Mouse (Mus musculus) cerebellum, postnatal 36 days (tissue): ENCODE measurements at regions not wholly inside any gene's neighbourhood (a gene's known extent, or its start where the extent isn't known, plus 50 kb on each side); places are given as distances from the start of the nearest gene placed in this dataset.

Source experiments
- DNase-seq, 2 experiments: peaks; one replicate each; pipeline ENCODE4 v3.0.0; 2021 to 2022; ENCODE audit warnings: mixed read lengths in 2 of 2

DNA sequence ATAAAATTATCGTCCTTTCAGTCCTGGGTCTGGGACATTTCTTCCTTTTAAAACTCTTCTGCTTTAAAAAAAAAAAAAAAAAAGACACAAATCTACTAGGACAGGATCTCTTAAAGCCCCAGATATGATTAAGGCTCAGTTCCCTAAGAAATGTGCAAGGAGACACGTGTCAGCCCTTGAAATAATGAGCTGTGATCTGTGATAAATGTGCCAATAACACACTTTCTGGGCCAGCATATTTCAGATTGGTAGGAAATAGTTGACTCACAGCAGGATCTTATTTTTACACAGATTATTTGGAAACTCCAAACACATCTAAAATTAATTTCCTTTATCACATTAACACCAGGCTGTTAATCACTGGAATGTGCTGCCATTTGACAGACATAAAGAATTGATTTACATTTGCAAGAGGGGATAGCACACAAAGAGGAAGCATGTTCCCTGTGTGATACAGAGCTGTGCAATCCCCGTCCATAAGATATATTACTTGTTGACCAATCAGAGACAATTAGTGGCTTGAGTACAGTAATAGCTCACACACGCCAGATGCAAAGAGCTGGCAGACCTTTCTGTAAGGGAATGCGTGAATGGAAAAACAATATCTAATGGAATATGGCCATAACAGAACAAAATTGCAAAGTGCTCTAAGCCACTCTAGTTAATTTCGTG is 263.7 kb downstream of the Pax3 start:
- DNase-seq = no peak

DNA sequence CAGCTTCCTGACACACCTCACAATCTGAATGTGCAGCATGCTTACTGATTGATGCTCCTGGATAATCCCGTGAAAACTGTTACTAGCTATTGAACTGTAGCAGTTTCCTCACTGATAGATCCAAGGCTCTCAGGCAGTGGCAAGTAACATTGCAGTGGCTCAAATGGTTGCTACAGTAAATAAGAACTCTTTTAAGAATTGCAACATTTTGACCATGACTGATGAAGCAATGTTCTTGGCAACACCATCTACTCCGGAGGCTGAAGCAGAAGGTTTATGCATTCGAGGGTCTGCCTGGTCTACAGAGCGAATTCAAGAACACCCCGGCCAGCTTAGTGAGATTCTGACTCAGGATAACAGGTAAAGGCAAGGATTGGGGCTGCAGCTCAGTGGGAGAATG is 264.7 kb downstream of the Pax3 start:
- no peak for DNase-seq

DNA sequence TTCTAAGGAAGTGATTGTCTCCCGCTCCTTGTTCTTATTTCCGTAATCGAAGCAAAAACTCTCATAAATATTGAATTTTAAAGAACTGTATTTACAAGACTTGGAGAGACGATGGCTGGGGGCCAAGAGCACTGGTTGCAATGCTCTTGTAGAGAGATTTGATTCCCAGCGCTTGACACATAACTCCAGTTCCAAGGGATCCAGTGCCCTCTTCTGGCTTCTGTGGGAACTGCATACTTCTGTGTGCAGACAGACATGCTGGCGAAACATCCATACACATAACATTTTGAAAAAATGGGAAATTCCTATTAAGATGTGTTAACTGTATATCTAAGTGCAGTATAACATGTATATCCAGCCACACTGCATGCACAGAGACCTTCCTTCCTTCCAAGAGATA is 266.3 kb downstream of the Pax3 start:
- DNase-seq = no peak

DNA sequence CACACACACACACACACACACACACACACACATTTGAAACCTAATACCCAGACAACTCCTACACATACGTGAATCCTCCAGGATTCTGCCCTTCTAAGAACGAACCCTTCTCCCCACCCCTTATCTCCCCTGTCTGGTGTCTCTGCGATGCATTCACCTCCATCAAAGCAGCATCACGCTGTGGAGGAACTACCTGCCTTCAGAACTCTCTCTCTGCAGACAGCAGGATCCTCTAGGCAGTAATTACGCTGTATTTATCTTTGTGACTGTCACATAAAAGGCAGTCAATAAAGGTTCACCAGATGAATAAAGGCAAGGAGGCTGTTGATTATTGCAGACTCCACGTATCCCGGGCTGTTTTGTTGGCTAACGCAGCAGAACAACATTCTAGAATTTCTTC is 267.4 kb downstream of the Pax3 start:
- no peak for DNase-seq

DNA sequence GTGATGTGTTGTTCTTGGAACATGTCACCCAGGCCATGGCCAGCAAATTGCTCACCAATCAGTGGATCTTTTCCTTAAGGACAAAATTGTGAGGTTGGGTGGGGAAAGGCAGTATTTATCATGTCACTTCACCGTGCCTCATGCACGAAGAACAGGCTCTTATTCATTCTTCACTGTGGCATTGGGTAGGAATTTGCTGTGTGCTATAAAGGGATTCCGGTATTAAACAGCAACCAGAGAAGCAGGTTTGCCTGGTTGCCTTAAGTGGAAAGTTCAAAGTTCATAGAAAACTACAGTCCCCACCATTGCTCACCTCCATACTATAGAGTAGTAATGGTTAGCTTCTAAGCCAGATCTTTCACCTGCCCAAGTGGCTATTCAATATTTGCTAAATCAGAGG is 270.8 kb downstream of the Pax3 start:
- no peak for DNase-seq

DNA sequence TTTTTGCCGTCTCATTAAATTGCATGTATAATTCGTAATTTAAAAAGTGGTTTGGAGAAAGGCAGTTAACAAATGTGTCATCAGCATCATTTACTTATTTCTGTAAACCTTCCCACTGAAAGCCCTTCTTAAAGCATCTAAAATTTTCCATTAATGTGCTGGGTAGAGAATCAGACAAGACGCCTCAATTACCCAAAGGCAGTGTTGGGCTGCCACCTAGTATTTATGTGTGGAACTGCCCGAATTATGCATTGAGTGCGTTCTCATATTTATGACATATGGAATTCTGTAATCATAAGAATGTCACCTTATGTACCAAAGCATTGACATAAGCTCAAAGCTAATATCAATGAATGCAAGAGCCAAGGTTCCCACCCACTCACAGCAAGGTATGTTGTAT is 300.7 kb downstream of the Pax3 start:
- peak in 1 of 2 experiments; percentile 6 for DNase-seq

DNA sequence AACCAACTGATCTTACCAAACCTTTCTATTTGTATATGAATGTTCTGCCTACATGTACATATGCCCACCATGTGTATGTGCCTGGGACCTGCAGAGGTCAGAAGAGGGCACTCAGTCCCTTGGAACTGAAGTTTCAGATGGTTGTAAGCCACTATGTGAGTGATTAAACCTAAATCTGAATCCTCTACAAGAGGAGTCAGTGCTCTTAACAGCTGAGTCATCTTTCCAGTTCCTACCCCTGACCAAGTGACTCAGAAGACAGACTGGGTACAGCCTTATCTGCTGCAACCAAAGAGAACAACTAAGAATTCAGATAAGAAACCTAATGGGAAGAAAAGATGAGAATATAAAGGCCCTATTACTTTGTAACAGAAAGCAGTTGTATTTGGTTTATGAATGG is 317.9 kb downstream of the Pax3 start:
- no peak for DNase-seq

DNA sequence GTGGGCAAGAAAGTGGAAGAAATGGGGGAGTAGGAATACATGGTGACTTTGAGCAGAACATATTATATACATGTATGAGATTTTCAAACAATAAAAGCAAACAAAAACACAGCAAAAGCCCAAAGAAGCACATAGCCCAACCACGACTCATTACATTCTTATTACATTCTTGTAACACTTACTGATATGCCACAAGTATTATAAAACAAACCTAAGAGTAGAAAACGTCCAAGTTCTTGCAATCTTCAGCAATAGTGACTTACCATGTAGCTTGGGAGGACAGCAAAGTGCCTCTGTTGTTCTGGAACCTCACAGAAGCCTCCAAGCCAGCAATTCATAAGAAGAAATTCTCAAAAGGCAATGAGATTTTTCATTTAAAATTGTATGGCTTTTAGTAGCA is 326.8 kb downstream of the Pax3 start:
- DNase-seq = no peak

DNA sequence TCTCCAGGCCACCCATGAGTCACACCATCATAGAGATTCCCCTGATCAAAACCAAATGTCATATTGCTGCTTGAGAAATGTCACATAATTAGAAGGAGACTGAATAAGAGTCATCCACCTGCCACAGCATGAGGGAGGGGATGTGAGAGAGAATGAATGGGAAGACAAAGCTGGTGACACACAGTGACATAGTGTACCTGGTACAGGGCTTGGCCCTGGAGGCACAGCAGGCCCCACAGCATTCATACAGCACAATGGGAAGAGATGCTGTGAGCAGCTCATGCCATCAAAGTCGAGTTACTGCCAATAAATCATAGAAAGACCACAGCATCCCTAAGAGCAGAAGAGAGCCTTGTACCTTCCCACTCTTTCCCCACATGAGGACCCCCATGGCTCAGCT is 327.8 kb downstream of the Pax3 start:
- no peak for DNase-seq

DNA sequence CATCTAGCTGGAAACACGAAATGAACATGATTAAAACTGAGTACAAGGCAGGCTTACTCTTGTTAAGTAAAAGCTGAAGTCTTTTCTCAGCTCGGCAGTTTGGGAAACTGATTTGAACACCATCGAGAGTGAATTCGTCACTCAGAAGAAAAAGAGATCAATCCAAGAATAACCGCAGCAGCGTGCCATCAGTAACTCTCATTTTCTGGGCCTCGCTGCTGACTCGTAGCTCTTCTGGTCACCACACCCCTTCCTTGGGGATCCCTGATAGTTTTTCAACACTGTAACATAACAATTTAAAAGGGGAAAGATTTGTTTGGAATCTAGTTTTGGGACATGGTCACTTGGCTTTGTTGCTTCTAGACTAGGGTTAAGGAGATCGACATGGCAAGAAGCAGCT is 337.0 kb downstream of the Pax3 start:
- DNase-seq = no peak

DNA sequence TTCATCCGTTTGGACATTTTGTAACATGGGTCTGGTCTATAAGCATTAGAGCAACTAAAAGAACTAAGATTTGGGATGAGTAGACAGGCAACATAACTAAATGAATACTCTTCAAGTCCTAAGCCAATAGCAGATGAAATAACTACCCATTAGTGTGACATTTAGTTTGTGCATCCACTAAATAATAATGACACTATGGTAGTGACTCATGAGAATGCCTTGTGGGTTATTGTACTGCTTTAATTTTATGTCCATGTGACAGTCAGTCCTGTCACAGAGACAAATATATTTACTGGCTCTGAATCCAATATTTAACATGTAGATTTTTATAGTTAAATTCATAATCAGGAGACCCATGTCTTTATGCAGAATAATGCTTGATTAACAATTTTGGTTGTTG is 339.5 kb upstream of the Epha4 start:
- no peak for DNase-seq

DNA sequence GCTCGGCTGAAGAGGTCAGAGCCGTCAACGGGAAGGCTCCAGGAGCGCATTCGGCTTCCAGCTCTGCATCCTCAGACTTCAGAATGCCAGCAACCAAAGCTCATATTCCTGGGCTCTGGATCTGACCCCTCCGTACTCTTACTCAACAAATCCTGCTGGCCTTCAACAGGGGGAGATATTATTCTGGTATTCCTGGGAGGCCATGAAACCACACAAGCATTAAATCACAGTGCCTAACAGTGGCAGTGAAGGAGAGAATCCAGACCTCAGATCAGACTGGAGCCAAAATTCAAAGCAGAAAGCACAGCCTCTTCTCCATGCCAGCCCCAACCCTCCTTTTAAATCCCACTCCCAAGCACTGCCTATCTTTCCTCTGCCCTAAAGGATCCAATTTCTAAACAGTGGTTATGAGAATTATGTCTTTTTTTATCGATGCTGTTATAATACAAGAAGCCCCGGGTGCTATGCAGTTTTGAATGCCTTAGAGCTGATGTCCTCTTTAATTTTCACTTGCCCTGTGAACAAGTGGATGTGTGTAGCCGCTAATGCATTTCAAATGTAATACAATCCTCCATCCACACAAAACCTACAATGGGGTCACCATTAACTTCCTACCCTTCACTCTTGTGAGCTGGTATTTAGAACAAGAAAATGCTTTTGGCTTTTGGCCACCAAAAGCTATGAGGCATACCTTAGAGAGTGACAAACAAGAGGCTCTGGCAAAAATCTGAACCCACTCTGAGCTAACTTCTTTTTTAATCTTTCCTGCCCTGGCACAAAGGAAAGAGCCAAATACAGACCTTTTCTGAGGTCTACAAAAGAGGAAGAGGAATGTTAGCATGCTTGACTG is 333.1 kb upstream of the Epha4 start:
- DNase-seq = no peak

DNA sequence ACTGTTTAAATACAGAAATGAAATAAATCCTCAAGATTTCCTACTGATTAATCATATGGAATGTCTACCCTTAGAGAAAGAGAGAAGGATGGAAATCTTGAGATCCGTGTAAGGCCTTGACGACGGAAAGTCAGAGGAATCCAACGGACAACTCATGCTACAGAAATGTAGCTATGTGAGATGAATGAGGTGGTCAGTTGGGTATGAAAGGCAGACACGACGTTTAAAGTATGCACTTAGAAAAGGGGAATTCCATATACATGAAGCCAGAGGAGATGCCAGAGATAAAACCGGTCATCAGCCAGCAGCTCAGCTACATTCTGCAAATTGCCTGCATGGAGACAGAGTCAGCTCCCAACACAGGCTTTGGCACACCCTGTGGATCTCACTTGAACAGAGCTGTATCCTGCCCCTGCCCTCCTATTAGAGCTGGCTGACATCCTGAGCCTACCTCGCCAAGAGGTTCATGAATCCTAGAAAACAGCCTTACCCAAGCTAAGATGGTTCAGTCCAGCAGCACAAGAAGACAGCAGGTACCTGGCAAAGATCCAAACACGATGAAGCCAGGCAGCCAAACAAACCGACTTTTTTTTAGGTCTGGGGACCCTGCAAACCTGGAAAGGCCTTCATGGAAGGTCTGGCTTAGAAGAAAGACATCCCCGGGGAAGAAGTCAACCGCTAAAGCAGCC is 331.3 kb upstream of the Epha4 start:
- DNase-seq = peak; percentile 5 to 11

DNA sequence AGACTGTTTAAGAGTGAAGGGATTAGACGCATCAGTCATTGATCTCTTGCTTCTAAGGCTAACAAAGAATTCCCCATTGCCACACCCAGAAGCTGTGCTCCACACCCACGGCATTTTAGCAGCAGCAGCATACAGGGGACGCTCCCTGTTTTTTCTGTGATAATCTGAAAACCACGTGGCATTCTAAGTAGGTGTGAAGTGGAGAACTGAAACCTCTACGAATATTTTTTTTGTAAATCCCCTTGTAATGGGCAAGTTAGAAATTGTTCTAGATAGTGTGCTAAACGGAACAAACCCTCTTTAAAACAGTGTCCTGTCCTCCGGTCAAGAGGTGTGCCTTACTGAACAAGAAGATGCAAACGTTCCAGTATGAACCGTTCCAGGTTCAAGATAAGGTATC is 325.8 kb upstream of the Epha4 start:
- no peak for DNase-seq

DNA sequence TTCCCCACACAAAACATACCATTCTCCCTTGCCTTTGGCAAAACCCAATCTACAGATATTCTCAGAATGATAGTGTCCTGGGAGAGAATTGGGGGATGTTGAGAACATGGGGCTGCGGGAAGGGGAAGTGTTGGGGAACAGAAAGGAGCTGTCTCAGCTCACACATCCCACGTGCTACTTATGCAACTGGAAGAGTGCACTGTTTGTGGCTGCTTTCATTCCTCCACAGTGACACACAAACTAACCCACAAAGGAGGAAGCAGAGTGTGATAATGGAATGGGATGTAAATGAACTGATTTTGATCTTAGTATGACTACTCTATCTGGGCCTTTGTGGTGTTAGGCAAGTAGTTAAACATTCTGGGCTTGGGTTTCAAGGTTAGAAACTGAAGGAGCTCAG is 317.3 kb upstream of the Epha4 start:
- DNase-seq = no peak

DNA sequence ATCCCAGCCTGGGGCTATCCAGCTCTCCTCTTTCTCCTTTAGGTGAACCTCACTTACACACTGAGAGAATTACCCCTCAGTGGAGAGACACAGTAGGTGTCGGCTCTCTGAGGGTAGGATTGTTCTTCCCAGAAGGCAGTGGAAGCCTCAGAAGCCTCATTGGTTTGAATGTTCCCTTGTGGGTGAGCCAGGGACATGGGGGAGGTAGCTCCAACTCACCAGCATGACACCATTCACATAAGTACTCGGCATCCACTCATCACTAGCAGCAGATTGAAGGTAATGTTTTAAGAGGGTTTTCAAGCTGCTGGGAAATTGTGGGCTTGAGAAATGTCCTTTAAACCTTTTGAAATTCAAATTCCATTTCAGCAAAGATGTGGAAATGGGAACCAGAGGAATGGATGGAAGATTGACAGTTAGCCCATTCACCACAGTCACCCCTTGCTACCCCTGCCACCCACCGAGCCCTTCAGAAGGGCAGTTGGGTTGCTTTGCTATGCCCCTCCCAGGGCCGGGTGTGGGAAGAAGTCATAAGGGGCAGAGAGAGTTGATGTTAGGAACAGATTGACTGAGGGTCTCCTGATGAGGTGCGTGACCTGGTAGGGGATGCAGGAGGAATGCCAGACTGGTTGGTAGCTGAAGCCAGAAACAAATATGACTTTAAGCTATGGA is 310.0 kb upstream of the Epha4 start:
- no peak for DNase-seq

DNA sequence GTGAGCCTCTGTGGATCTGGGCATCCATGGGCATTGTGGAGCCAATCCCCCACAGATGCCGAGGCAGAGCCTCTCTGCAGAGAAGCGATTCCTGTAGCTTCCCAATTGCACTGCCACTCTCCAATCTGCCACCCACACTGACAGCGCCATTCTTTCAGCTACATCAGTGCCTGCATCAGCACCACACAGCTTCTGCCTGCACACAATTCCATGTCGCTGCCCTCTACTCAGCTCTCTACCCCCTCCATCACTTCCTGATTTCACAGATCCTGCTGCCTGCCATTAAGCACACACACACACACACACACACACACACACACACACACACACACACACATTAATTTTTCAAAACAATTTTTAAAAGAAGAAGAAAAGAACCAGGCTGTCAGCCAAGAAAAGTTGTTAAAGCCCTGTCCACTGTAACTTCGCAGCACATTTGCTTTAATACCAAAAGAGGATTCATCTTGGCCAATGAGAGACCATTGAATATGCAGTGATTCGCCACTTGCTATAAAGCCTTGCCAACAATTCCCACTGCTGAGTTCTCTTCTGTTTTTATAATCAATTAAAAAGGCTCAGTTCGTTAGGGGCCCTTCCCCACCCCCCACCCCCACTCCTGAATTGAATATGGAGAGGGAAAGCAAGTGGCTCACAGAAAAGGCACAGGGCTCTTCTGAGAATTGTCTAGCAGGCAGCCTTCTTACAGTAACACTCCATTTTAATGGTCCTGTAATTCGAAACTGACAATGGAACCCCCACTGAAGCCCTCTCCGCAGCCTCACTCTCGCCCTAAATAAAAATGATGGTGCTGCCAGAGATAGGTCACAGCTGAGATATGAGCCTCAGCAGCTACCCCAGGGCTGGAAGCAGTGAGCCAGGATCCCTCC is 309.2 kb upstream of the Epha4 start:
- DNase-seq = no peak

DNA sequence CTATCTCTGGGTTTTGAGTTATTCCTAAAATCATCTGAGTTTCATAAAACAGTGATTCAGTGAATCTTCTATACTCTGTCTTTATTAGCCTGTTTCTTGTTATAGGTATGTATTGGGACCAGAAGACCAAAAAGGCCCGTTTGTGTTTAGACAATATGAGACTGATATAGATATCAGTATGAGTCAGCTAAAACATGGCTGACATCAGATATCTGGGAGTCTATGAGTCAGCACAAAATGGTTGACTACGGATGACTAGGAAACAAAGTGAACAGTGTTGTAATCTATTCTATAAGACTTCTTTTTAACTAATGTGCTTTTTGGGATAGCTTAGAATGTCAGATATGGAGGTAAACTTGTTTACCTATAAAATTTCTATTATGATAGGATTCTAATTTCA is 305.2 kb upstream of the Epha4 start:
- no peak for DNase-seq

DNA sequence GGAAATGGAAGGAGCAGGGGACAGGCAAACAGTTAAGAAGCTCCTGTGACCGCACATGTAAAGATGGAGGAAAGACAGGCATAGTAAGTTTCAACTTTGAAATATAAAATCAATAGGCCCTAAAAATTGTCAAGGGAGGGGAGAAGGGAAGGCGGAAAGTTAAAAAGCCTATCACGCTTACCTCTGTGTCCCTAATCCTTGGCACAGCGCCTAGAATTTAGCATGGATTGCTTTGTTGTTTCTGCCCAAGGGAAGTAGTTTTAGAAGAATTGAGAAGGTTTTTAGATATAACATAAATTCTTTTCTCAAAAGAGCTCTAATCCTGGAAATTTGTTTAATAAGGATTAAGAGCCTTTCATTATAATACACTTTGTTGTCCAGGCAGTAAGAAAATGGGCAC is 300.6 kb upstream of the Epha4 start:
- DNase-seq = no peak

DNA sequence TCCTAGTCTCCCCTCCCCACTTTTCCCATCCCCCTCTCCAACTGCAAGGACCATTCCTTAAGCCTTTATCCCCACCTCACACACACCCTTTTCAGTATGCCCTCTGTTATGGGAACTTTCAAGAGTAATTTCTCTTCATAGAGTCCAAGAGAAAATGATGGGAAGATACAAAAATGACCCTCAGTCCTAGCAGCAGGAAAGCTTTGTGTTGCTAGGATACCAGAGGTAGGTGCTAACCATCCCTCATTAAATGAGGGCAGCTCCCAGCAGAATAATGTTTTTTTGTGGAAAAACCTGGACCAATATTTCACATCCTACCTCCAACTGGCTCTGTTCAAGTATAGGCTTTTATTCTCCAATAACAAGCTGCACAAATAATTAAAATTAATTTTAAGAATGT is 296.7 kb upstream of the Epha4 start:
- DNase-seq = no peak

DNA sequence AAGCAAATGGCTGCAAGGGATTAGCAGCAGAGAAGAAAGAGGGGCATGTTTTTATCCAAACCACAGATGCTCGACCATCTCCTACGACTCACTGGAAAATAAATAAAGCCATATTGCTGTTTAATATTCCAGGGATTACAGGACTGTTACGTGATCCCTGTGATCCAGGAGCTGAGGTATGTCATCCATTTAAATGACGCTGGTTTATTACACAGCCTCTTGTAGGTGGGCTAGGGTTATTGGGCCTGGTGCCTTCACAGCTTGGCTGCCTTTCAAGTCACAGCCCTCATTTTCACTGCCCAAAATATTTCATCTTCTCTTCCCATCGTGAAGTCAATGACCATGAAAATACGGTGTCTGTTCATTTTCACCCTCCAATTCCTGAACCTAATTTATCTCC is 276.1 kb upstream of the Epha4 start:
- DNase-seq = no peak

DNA sequence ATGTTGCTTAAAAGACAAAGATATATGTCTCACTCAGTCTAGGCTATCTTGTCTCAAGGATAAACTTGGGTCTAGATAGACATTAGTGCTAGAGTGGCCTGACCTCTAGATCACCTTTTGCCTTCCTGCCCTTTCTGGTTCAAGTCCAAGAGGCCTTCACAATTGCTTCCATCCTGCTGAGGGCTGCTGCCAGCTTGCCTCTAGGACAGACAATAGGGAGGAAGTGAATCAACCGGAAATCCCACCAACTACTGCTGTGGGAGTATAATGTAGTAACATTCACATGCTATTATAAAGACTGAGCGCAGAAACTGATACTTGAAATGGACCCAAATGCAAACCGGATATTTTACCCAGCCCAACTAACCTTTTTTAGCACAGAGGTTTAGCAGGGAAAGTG is 239.4 kb upstream of the Epha4 start:
- no peak for DNase-seq
